Mouse (Mus musculus): ENCODE measurements at regions not wholly inside any gene's neighbourhood (a gene's known extent, or its start where the extent isn't known, plus 50 kb on each side); places are given as distances from the start of the nearest gene placed in this dataset.
A peak's percentile ranks its signal among the peaks of the same experiment; 100 is the strongest.

GRCm38 (mm10) chr2:106256012-106256411 is 252.7 kb upstream of the Dnajc24 start:
- no peak for DNase-seq

- DNase-seq: no peak
Observed at GRCm38 (mm10) chr2:106234358-106234757, 231.0 kb upstream of the Dnajc24 start.

- DNase-seq: no peak
Observed at GRCm38 (mm10) chr2:106231136-106231535, 227.8 kb upstream of the Dnajc24 start.

- DNase-seq: no peak
Observed at GRCm38 (mm10) chr2:106230021-106230420, 226.7 kb upstream of the Dnajc24 start.

- DNase-seq: no peak
Observed at GRCm38 (mm10) chr2:106228249-106228648, 224.9 kb upstream of the Dnajc24 start.

GRCm38 (mm10) chr2:106216169-106216568 is 212.8 kb upstream of the Dnajc24 start:
- no peak for DNase-seq

- no peak for DNase-seq
Observed at GRCm38 (mm10) chr2:106213740-106214139, 210.4 kb upstream of the Dnajc24 start.

GRCm38 (mm10) chr2:106210773-106211172 is 207.4 kb upstream of the Dnajc24 start:
- no peak for DNase-seq

GRCm38 (mm10) chr2:106208767-106209250 is 205.5 kb upstream of the Dnajc24 start:
- DNase-seq: no peak

- no peak for DNase-seq
Observed at GRCm38 (mm10) chr2:106200130-106200529, 196.8 kb upstream of the Dnajc24 start.

- DNase-seq: no peak
Observed at GRCm38 (mm10) chr2:106195170-106195569, 191.8 kb upstream of the Dnajc24 start.

- DNase-seq: peak; percentile 35 to 80
Observed at GRCm38 (mm10) chr2:106194369-106195023, 191.1 kb upstream of the Dnajc24 start.

GRCm38 (mm10) chr2:106193889-106194347 is 190.6 kb upstream of the Dnajc24 start:
- no peak for DNase-seq

- no peak for DNase-seq
Observed at GRCm38 (mm10) chr2:106190579-106191322, 187.4 kb upstream of the Dnajc24 start.

GRCm38 (mm10) chr2:106183651-106184050 is 180.3 kb upstream of the Dnajc24 start:
- no peak for DNase-seq

- DNase-seq: no peak
Observed at GRCm38 (mm10) chr2:106182051-106182450, 178.7 kb upstream of the Dnajc24 start.

GRCm38 (mm10) chr2:106162681-106163080 is 159.3 kb upstream of the Dnajc24 start:
- DNase-seq: no peak

GRCm38 (mm10) chr2:106161877-106162276 is 158.5 kb upstream of the Dnajc24 start:
- DNase-seq: no peak

GRCm38 (mm10) chr2:106149701-106150100 is 146.4 kb upstream of the Dnajc24 start:
- no peak for DNase-seq

- DNase-seq: no peak
Observed at GRCm38 (mm10) chr2:106140931-106141330, 137.6 kb upstream of the Dnajc24 start.

GRCm38 (mm10) chr2:106101002-106101401 is 97.7 kb upstream of the Dnajc24 start:
- DNase-seq: no peak

- DNase-seq: no peak
Observed at GRCm38 (mm10) chr2:106086121-106086520, 82.8 kb upstream of the Dnajc24 start.

GRCm38 (mm10) chr2:106083801-106084800 is 80.8 kb upstream of the Dnajc24 start:
- DNase-seq: no peak

Data from kidney, adult 8-10 months (tissue).